Mouse (Mus musculus) heart, embryonic 13.5 days (tissue): ENCODE results near the gene Ncam1. TPM values are rescaled to one million over a fixed set of nuclear protein-coding genes. Genes with fewer than 3 reads are reported as not detected.

ENCODE experiments used
- ATAC-seq: fragments of 200-750 bp; cut with Nextera tagmentation; 2 replicates; pipeline ENCODE4 v1.8.0; 2017; ENCODE audit warnings: moderate TSS enrichment; ENCODE audit not compliant: insufficient number of reproducible peaks, low FRiP score, low TSS enrichment; ENCODE audit errors: extremely low read depth
- H3K27ac ChIP-seq: fragments of 300-500 bp; sonication (generic); replicated peaks from 2 replicates; pipeline ENCODE4 v1.5.1; 2015; ENCODE audit warnings: moderate library complexity, mild to moderate bottlenecking, inconsistent platforms
- H3K27me3 ChIP-seq: fragments of 300-500 bp; sonication (generic); replicated peaks from 2 replicates; pipeline ENCODE4 v1.6.1; 2015; ENCODE audit warnings: mild to moderate bottlenecking, inconsistent platforms
- H3K36me3 ChIP-seq: fragments of 300-500 bp; sonication (generic); 2 replicates; pipeline ENCODE4 v1.6.1; 2015; ENCODE audit warnings: mild to moderate bottlenecking, inconsistent platforms
- H3K4me1 ChIP-seq: fragments of 300-500 bp; sonication (generic); 2 replicates; pipeline ENCODE4 v1.6.1; 2015; ENCODE audit warnings: inconsistent platforms
- H3K4me2 ChIP-seq: fragments of 300-500 bp; sonication (generic); 2 replicates; pipeline ENCODE4 v1.6.1; 2015; ENCODE audit warnings: inconsistent platforms, mild to moderate bottlenecking, moderate library complexity
- H3K4me3 ChIP-seq: fragments of 300-500 bp; sonication (generic); 2 replicates; pipeline ENCODE4 v1.5.1; 2015; ENCODE audit warnings: moderate library complexity, mild to moderate bottlenecking, inconsistent platforms
- H3K9ac ChIP-seq: fragments of 300-500 bp; sonication (generic); 2 replicates; pipeline ENCODE4 v1.6.1; 2015; ENCODE audit warnings: inconsistent platforms, mild to moderate bottlenecking, moderate library complexity
- H3K9me3 ChIP-seq: fragments of 300-500 bp; sonication (generic); 2 replicates; pipeline ENCODE4 v1.6.1; 2016; ENCODE audit warnings: inconsistent platforms
- WGBS: fragments of 180-500 bp; shearing (Covaris S2); methylation state at CpG from one replicate; pipeline ENCODE4 v1.1.7; 2015; ENCODE audit warnings: mixed read lengths; 5-methylcytosine and 5-hydroxymethylcytosine counted together
- polyA plus RNA-seq: library from polyadenylated mRNA; unstranded; fragments of >200 nt; fragmentation: Nextera tagmentation; extraction: Ambion mirVana; gene quantifications from 2 replicates; pipeline ENCODE4 v1.2.1, GENCODE M21; 2015

The Ncam1 gene
- polyA plus RNA-seq, 1 experiment from 2014 or later = 74.7 TPM

DNA sequence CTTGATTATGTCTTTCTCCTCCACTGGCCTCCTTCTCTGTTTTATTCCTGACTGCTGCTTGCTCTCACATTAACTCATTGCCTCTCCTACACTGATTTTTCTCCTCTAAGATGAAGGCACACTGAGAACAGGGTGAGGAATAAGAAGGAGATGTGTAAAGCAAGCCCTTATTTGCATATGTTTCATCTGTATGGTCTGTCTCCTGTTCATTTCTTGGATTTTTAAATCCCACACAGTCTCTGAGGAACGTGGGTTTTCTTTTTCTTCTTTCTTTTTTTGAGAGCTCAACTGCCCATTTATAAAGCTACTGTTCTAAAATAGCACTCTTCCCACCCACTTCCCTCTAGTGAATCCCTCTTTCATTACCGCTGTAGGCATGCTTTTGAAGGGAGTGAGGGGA, 206.7 kb downstream of the Ncam1 start:
- Histone ChIP-seq H3K4me3 (no peak overlapping the region), H3K9me3 (no peaks in the 10 kb centered on the region), H3K9ac (no peak overlapping the region), H3K4me2 (no peak overlapping the region), H3K27ac (no peak overlapping the region), H3K27me3 (no peaks in the 10 kb centered on the region), H3K4me1 (peaks cover 48% of the 10 kb centered on the region), H3K36me3 (no peaks in the 10 kb centered on the region)
- no peak for ATAC-seq
- WGBS = 37% methylated on average over 2 of the region's 2 CpGs

DNA sequence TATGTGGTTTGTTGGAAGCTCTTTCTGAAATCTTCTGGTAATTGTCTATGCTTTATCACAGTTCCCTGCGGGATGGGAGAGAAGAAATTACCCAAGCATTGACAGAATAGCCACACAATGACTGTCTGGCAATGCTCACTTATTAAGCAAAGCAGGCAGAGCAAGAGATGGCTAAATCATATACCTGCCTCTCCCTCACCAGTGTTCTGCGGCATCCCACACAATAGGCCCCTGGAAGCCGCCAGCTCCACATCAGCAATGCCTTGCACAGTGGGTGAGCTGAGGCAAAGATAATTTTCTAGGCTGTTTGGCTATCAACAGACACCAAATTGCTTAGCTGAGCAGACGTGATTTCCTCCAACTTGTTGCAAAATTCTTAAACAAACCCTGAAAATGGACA, 208.5 kb downstream of the Ncam1 start:
- no peaks in the 10 kb centered on the region for H3K36me3 ChIP-seq
- H3K4me3 ChIP-seq = no peak overlapping the region
- H3K4me1 ChIP-seq = peaks cover 37% of the 10 kb centered on the region
- no peaks in the 10 kb centered on the region for H3K9me3 ChIP-seq
- no peak overlapping the region for H3K27ac ChIP-seq
- H3K27me3 ChIP-seq = no peaks in the 10 kb centered on the region
- no peak overlapping the region for H3K4me2 ChIP-seq
- WGBS = 61% methylated on average over 4 of the region's 4 CpGs
- no peak for ATAC-seq
- H3K9ac ChIP-seq = no peak overlapping the region

DNA sequence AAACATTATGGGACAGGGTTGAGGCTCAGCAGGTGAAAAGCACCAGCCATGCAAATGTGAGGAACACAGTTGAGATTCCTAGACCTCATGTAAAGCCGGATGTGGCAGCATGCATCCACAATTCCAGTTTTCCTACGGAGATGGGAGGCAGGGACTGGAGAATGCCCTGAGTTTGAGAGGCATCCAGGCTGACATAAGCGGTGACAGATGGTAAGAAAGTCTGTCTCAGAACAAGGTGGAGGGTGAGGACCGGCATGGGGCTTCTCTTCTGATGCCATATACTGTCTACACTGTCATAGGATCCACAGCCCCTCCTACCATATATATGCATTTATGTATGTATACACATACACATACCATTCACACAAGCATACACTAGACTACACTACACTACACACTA, 221.6 kb downstream of the Ncam1 start:
- Histone ChIP-seq H3K4me2 (no peak overlapping the region), H3K4me3 (no peak overlapping the region), H3K27me3 (no peaks in the 10 kb centered on the region), H3K9ac (no peak overlapping the region), H3K27ac (no peak overlapping the region), H3K4me1 (peaks cover 13% of the 10 kb centered on the region), H3K36me3 (no peaks in the 10 kb centered on the region), H3K9me3 (no peaks in the 10 kb centered on the region)
- 77% methylated on average over 4 of the region's 4 CpGs for WGBS
- no peak for ATAC-seq

DNA sequence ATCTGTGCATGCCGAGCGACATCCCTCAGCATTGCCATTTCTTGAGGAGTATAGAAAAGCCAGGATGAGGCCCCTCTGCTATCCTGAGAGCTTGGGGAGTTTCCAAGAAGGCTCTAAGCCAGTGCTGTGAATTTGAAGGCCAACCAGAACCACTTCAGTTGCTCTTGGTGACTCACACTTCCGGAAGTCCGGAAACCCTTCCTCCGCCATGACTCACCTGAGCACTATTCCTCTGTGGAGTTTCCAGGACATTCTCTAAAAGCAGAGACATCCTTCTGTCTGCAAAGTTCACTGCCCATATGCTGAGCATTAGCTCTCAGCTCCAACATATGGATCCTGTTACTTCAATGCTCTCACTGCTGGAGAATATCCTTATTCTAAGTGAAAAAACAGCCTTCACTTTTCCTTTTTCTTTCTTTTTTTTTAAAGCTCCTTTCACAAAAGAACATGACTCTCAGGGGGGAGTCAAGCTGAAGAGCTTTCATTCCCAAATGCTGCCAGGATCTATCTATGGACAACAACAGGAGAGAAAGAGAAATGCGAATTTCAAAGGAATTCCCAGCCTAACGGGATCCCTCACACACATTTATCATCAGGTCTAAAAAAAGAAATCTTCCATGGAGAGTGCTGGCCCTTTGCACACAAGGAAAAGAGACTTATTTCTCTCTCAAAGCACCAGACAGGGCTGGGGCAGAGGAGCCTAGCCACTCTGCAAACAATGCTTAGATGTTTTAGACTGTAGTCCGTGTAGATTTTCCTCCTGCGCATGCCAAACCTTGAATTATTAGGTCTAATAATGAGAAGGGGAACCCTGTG, 226.8 kb downstream of the Ncam1 start:
- Histone ChIP-seq H3K4me2 (peak overlapping the region; percentile 31), H3K36me3 (peaks cover 26% of the 10 kb centered on the region), H3K27me3 (no peaks in the 10 kb centered on the region), H3K4me3 (no peak overlapping the region), H3K27ac (peak overlapping the region; percentile 77), H3K9me3 (no peaks in the 10 kb centered on the region), H3K9ac (peak overlapping the region; percentile 47), H3K4me1 (peaks cover 41% of the 10 kb centered on the region)
- ATAC-seq = no peak
- 34% methylated on average over 9 of the region's 9 CpGs for WGBS

DNA sequence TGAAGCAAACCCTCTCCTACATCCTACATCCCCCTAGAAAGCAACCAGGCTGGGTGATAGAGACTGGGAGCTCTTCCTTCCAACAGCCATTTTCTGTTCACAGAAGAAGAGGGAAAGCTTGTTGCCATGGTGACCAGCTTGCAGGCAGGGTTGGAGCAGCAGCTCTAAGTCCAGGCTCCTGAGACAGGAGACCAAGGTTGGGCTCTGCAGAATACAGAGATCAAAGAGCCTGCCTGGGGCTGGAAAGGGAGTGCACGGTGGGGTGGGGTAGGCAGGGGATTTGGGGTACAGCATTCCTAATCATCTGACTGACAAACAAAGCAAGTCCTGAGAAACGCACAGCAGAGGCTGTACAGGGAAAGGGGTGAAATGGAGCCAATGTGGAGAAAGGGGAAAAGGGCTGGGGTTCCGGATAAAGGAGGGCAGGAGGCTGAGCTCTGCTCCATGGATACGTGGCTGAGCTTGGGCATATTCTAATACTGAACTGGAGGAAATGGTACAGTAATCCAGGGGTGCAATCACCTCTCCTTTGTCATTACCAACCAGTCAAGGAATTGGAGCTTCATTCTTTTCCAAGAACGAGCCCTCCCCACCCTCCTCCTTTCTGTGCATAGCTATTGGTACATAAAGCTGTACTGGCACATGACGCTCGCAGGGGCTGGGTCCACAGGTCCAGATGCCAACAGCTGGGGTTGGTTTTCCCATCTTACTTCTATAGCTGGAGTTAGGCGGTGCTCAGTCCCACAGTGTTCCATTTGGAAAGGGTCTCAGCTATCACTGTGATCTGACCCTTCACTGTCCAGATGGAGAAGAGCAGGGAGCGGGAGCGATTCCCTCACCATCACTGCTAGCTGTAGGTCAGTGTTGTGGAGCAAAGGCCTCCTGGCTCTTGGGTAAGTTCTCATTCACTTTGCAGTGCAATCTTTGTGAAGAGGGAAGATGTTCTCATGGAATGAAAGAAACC, 227.7 kb downstream of the Ncam1 start:
- no peaks in the 10 kb centered on the region for H3K27me3 ChIP-seq
- H3K9me3 ChIP-seq = no peaks in the 10 kb centered on the region
- H3K4me1 ChIP-seq = peaks cover 41% of the 10 kb centered on the region
- H3K36me3 ChIP-seq = peaks cover 35% of the 10 kb centered on the region
- peak overlapping the region; percentile 77 for H3K27ac ChIP-seq
- no peak for ATAC-seq
- no peak overlapping the region for H3K4me3 ChIP-seq
- H3K4me2 ChIP-seq = 0 out of 2 replicates have a peak overlapping the region, but pooled peaks have one; percentile 16
- 56% methylated on average over 10 of the region's 10 CpGs for WGBS
- no peak overlapping the region; the same call in 1 of the 2 replicates for H3K9ac ChIP-seq

DNA sequence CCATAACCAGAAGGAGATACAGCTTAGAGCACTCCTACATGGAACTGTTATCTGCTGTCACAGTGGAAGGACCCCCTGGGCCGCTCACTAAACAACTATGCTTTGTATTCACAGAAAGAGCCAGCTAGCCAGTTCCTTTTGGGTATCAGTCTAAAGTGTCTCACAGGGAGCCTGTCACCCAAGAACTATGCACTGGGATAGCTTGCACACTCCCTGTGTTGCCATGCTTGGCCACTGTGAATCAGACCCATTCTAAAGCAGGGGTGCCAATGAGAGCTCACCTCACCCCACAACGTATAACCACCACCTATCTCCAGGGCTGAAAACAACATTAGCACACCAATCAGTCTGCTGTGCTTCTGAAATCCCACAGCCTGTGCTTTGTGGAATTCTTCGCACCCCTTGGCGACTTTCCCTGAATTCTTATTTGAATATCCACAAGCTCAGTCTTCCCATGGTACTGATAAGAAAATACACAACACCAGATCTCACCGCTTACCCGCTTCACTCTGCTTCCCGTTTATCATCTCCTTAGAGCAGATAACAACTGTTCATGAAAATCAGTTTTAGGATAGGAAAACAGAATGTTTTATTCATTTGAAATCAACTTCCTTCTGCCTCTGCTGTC, 228.6 kb downstream of the Ncam1 start:
- no peak overlapping the region for H3K9ac ChIP-seq
- H3K27ac ChIP-seq = peak overlapping the region; percentile 77
- no peaks in the 10 kb centered on the region for H3K27me3 ChIP-seq
- WGBS = 23% methylated on average over 7 of the region's 7 CpGs
- no peaks in the 10 kb centered on the region for H3K9me3 ChIP-seq
- peaks cover 41% of the 10 kb centered on the region for H3K4me1 ChIP-seq
- peaks cover 43% of the 10 kb centered on the region for H3K36me3 ChIP-seq
- ATAC-seq = no peak
- no peak overlapping the region for H3K4me2 ChIP-seq
- H3K4me3 ChIP-seq = no peak overlapping the region

DNA sequence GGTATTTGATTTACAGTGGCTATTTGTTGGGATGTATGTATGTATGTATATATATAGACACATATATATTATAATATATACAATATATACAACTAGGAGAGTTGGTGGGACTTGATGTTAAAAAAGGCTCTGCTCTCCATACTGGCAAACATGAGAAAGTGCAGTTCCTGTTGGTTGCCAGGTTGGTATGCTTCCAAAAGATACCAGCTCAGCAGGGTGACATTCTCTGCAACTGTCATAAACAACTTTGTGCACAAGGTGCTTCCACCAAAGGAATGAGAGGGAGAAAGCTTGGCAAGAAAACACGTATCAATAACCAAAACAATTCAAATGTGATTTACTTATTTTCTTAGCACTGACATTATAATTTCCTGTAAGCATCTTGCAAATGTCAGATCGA, 232.9 kb downstream of the Ncam1 start:
- WGBS = 81% methylated on average over 2 of the region's 2 CpGs
- ATAC-seq = no peak
- no peak overlapping the region for H3K9ac ChIP-seq
- no peak overlapping the region for H3K4me2 ChIP-seq
- H3K27me3 ChIP-seq = no peaks in the 10 kb centered on the region
- H3K4me3 ChIP-seq = no peak overlapping the region
- peaks cover 75% of the 10 kb centered on the region for H3K36me3 ChIP-seq
- H3K27ac ChIP-seq = no peak overlapping the region
- no peaks in the 10 kb centered on the region for H3K9me3 ChIP-seq
- peaks cover 15% of the 10 kb centered on the region for H3K4me1 ChIP-seq

DNA sequence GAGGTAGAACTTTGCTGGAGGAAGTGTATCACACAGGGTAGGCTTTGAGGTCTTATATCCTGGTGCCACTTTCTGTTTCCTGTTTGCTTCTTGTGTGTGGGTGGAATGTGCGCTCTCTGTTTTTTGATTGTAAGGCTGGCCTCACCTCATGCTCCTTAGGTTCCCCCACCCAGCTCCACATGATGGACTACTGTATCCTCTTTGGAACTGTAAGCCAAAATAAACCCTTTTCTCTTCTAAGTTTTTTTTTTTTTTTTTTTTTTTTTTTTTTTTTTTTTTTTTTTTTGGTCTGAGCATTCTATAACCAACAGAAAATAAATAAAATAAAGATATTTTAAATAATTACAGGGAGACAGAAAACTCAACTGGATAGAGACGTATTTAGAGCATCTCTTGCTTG, 239.8 kb downstream of the Ncam1 start:
- Histone ChIP-seq H3K27me3 (no peaks in the 10 kb centered on the region), H3K4me3 (no peak overlapping the region), H3K36me3 (peaks cover 67% of the 10 kb centered on the region), H3K9ac (no peak overlapping the region), H3K27ac (no peak overlapping the region), H3K9me3 (no peaks in the 10 kb centered on the region), H3K4me2 (no peak overlapping the region), H3K4me1 (no peaks in the 10 kb centered on the region)
- 81% methylated on average over 2 of the region's 2 CpGs for WGBS
- ATAC-seq = no peak

DNA sequence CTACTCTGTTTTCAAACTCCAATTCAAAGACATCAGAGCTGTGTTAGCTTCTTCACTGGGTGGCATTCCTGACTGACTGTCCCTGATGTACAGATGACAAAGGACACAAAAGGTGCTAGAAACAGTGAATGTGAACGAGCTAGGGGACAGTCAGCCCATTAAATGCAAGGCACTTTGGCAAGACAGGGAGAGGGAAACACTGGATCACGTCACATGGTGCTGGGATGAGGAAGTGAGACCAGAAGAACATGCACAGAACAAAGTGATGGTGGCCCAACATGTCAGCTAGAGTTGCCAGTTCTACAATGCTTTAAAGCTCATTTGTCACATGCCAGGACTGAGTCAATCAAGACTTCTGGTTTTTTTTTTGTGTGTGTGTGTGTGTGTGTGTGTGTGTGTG, 247.4 kb downstream of the Ncam1 start:
- Histone ChIP-seq H3K36me3 (peaks cover 27% of the 10 kb centered on the region), H3K9me3 (no peaks in the 10 kb centered on the region), H3K27me3 (no peaks in the 10 kb centered on the region), H3K4me2 (no peak overlapping the region), H3K4me3 (no peak overlapping the region), H3K27ac (no peak overlapping the region), H3K4me1 (no peaks in the 10 kb centered on the region), H3K9ac (no peak overlapping the region)
- 68% methylated on average over 2 of the region's 2 CpGs for WGBS
- ATAC-seq = no peak

DNA sequence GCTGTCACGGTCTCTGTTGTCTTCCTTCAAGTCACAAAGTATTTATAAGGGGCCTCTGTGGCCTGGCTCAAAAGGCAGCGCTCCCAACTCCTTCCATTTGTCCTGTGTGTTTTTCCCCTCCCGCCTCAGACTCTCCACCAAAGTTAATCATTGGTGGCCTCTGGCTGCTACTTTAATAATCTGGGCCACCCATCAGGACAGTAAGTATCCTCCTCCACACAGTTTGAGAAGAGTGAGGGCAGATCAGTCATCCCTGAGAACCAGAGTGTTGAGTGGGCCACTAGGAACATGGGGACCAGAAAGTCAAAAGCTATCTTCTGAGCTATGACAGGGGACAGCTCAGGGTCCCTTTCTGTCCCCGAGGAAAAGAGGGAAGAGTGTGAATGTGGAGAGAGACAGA, 256.1 kb downstream of the Ncam1 start:
- Histone ChIP-seq H3K4me2 (no peak overlapping the region), H3K36me3 (peaks cover 73% of the 10 kb centered on the region), H3K4me3 (no peak overlapping the region), H3K27ac (no peak overlapping the region), H3K9me3 (no peaks in the 10 kb centered on the region), H3K27me3 (no peaks in the 10 kb centered on the region), H3K4me1 (no peaks in the 10 kb centered on the region), H3K9ac (no peak overlapping the region)
- ATAC-seq = no peak
- 79% methylated on average over 4 of the region's 4 CpGs for WGBS

DNA sequence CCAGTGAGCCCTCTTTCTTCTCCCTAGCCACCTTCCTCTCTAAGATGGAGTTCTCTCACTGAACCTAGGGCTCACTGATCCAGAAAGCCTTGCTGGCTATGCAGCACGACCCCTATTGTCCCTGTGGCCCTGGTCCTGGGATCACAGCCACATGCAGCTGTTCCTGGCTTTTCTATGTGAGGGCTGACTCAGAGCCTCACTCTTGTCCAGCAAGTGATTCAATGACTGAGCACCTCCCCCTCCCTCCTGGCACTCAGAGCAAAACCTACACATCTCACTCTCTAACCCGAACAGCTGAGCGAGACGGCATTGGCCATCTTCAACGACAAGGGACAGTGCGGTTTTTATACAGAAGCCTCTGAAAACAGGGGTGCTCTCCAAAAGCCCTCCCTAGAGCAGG, 260.9 kb downstream of the Ncam1 start:
- no peak overlapping the region for H3K9ac ChIP-seq

More for the DNA sequence above, 260.9 kb downstream of the Ncam1 start:
- H3K4me3 ChIP-seq = no peak overlapping the region
- ATAC-seq = no peak
- no peaks in the 10 kb centered on the region for H3K27me3 ChIP-seq
- H3K9me3 ChIP-seq = no peaks in the 10 kb centered on the region
- no peak overlapping the region for H3K27ac ChIP-seq
- WGBS = 65% methylated on average over 6 of the region's 6 CpGs
- H3K4me2 ChIP-seq = no peak overlapping the region
- peaks cover 45% of the 10 kb centered on the region for H3K36me3 ChIP-seq
- H3K4me1 ChIP-seq = peaks cover 22% of the 10 kb centered on the region
